In the genomic region with DNA sequence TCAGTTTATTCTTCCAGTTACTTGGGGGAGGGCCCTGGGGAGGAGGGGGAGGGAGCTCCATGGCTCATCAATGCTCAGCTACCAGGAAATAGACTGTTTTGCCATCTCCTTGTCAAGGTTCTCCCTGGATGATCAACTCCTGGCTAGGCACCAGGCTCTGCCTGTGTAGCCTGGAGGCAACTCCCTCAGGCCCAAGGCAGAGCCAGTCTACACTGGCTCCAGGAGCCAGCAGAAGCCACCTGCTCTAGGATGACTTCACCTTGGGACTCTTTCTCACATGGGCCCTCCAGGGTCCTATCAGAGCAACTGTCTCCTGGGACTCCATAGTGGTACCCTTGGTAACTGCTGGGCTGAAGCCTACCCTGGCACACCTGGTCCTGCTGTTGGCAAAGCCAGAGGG, we compare ENCODE assay signal across 27 mouse cellular contexts. TPM values are rescaled to one million over a fixed set of nuclear protein-coding genes. Genes with fewer than 3 reads are reported as not detected.
"Had no signal": no experiment of that assay in that cellular context is flagged by ENCODE, and none has a peak within 500 bp of the region (broad histone marks: within the 10 kb centered on the region; RNA-seq: fewer than 3 reads in every experiment).

No protein-coding gene starts in this region.

- H3K27me3 ChIP-seq: hindbrain, embryonic 15.5 days; limb, embryonic 13.5 days; limb, embryonic 15.5 days had no signal

- DNase-seq: gastrocnemius, postnatal 14 days; gastrocnemius, postnatal 36 days; heart, adult 11 months; heart, adult 2 months; heart, postnatal 14 days; heart, postnatal 36 days; kidney, adult 11 months; kidney, adult 2 months; kidney, adult 9 months; kidney, postnatal 10 days; kidney, postnatal 36 days; layer of hippocampus, adult 9-11 months; layer of hippocampus, postnatal 36 days; left cerebral cortex, postnatal 4 days had no signal

- H3K4me2 ChIP-seq: heart, embryonic 11.5 days; heart, embryonic 13.5 days; heart, embryonic 15.5 days; hindbrain, embryonic 13.5 days; hindbrain, embryonic 15.5 days; limb, embryonic 13.5 days; limb, embryonic 15.5 days; liver, embryonic 12.5 days had no signal

- H3K4me3 ChIP-seq: heart, adult 2 months; heart, embryonic 13.5 days; heart, embryonic 15.5 days; hindbrain, embryonic 13.5 days; hindbrain, embryonic 15.5 days; limb, embryonic 13.5 days; limb, embryonic 15.5 days; liver, embryonic 12.5 days had no signal

- H3K4me1 ChIP-seq: heart, embryonic 13.5 days; heart, embryonic 15.5 days; limb, embryonic 13.5 days; limb, embryonic 15.5 days; liver, embryonic 12.5 days had no signal

- H3K36me3 ChIP-seq: heart, embryonic 13.5 days; heart, embryonic 15.5 days; hindbrain, embryonic 13.5 days; hindbrain, embryonic 15.5 days; limb, embryonic 13.5 days; limb, embryonic 15.5 days; liver, embryonic 12.5 days had no signal

- H3K27ac ChIP-seq: heart, adult 2 months; heart, embryonic 13.5 days; heart, embryonic 15.5 days; hindbrain, embryonic 13.5 days; hindbrain, embryonic 15.5 days; hindbrain, postnatal 0 days; limb, embryonic 13.5 days; limb, embryonic 15.5 days; liver, embryonic 12.5 days; liver, embryonic 14.5 days had no signal

- H3K9me3 ChIP-seq: heart, embryonic 13.5 days; heart, embryonic 15.5 days; hindbrain, embryonic 13.5 days; hindbrain, embryonic 15.5 days; limb, embryonic 13.5 days; limb, embryonic 15.5 days; liver, embryonic 12.5 days had no signal

- ATAC-seq: hindbrain, postnatal 0 days; intestine, embryonic 16.5 days; liver, embryonic 12.5 days had no signal

- H3K9ac ChIP-seq: heart, embryonic 13.5 days; heart, embryonic 15.5 days; hindbrain, embryonic 13.5 days; hindbrain, embryonic 15.5 days; limb, embryonic 13.5 days; limb, embryonic 15.5 days; liver, embryonic 12.5 days; liver, embryonic 14.5 days had no signal

RNA-seq across cellular contexts. Expression of a gene that starts 47.4 kb away (rescaled TPM):
- polyA plus RNA-seq: heart, postnatal 0 days; kidney, adult 2 months; liver, adult 2 months had no signal
